Mouse (Mus musculus) ES-E14 (cell line): ENCODE results near the gene Slc50a1. TPM values are rescaled to one million over a fixed set of nuclear protein-coding genes. Genes with fewer than 3 reads are reported as not detected.

ENCODE experiments used
- DNase-seq: peaks from one replicate; pipeline ENCODE4 v3.0.0-alpha.2; 2013; ENCODE audit warnings: low read depth, low spot score
- H3K27ac ChIP-seq: 2 replicates; pipeline ENCODE4 v1.5.1; 2012; ENCODE audit warnings: low read depth, mild to moderate bottlenecking, low read length, moderate library complexity, mixed read lengths; ENCODE audit not compliant: poor library complexity, insufficient read depth, severe bottlenecking
- H3K36me3 ChIP-seq: 2 replicates; pipeline ENCODE4 v1.6.1; 2012; ENCODE audit warnings: mild to moderate bottlenecking, low read length, moderate library complexity, mixed read lengths; ENCODE audit not compliant: control insufficient read depth, poor library complexity, insufficient read depth, severe bottlenecking
- H3K4me1 ChIP-seq, 2 experiments: fragments of 150-350 bp in 1 of 2; sonication (generic) in 1 of 2; 2 replicates each; pipeline ENCODE4 v1.6.1; 2012; ENCODE audit warnings: low read length in 2 of 2, mild to moderate bottlenecking in 1 of 2, mixed read lengths in 1 of 2; ENCODE audit not compliant: control insufficient read depth in 2 of 2, insufficient read depth in 2 of 2, poor library complexity in 1 of 2
- H3K4me3 ChIP-seq, 2 experiments: fragments of 150-350 bp in 1 of 2; sonication (generic) in 1 of 2; 2 replicates each; pipeline ENCODE4 v1.5.1; 2012; ENCODE audit warnings: low read length in 2 of 2, low read depth in 1 of 2, mild to moderate bottlenecking in 1 of 2, mixed read lengths in 1 of 2; ENCODE audit not compliant: insufficient read depth in 1 of 2, poor library complexity in 1 of 2, severe bottlenecking in 1 of 2
- H3K9ac ChIP-seq: 2 replicates; pipeline ENCODE4 v1.6.1; 2012; ENCODE audit warnings: low read depth, mild to moderate bottlenecking, low read length, mixed read lengths; ENCODE audit not compliant: poor library complexity, insufficient read depth, severe bottlenecking
- H3K9me3 ChIP-seq: fragments of 150-350 bp; sonication (generic); 2 replicates; pipeline ENCODE4 v1.6.1; 2012; ENCODE audit warnings: low read depth, mild to moderate bottlenecking, low read length; ENCODE audit not compliant: control insufficient read depth, insufficient read depth
- CHD2 ChIP-seq: IDR thresholded peaks from 2 replicates; pipeline ENCODE4 v1.6.1; 2014; ENCODE audit warnings: mild to moderate bottlenecking, low read depth, low read length, inconsistent platforms
- HCFC1 ChIP-seq: IDR thresholded peaks from 2 replicates; pipeline ENCODE4 v1.6.1; 2012; ENCODE audit warnings: low read length, inconsistent platforms, borderline replicate concordance; ENCODE audit not compliant: insufficient read depth
- MAFK ChIP-seq: IDR thresholded peaks from 2 replicates; pipeline ENCODE4 v1.6.1; 2014; ENCODE audit warnings: mild to moderate bottlenecking, low read depth, low read length, inconsistent platforms; ENCODE audit not compliant: insufficient read depth
- ZC3H11A ChIP-seq: IDR thresholded peaks from 2 replicates; pipeline ENCODE4 v1.6.1; 2012; ENCODE audit warnings: low read depth, mild to moderate bottlenecking, inconsistent platforms, low read length, borderline replicate concordance
- ZNF384 ChIP-seq: IDR thresholded peaks from 2 replicates; pipeline ENCODE4 v1.6.1; 2012; ENCODE audit warnings: low read depth, low read length, inconsistent platforms
- in situ Hi-C, 2 experiments: fragments of 600-800 bp; cut with MboI; formaldehyde crosslinking; loops; one replicate each; pipeline ENCODE4 v1.15.1; 2025; ENCODE audit warnings: low sequenced_read_pairs in 2 of 2, inconsistent platforms in 1 of 2; ENCODE audit not compliant: unreplicated experiment in 2 of 2
- total RNA-seq: library from RNA; depleted of rRNA; stranded (reverse); fragments of 300-350 nt; gene quantifications from 2 replicates; pipeline ENCODE4 v1.2.3, GENCODE M21; 2012

The Slc50a1 gene
- total RNA-seq, 1 experiment, result 17.0 TPM

GRCm38 (mm10) chr3:89280606-89281511 lies 10.5 kb upstream of the Slc50a1 start, which contains the start of gene Efna1:
Gene Efna1, minus strand, starts transcription at chr3:89281142.
- peaks cover 0 to 23% of the 10 kb centered on the region in 2 experiments; a peak in 3 of 4 replicates for H3K4me1 ChIP-seq

GRCm38 (mm10) chr3:89280050-89280605 lies 9.8 kb upstream of the Slc50a1 start:
- TF ChIP-seq ZC3H11A (no peak), ZNF384 (no peak)
- Histone ChIP-seq H3K9ac (peak overlapping the region; percentile 51; the same call in 1 of the 2 replicates), H3K4me3 (peak overlapping the region; percentile 59 to 74), H3K27ac (no peak overlapping the region), H3K36me3 (no peaks in the 10 kb centered on the region), H3K9me3 (no peaks in the 10 kb centered on the region), H3K4me1 (peaks cover 0 to 17% of the 10 kb centered on the region in 2 experiments; a peak in 1 of 4 replicates)
- no peak for DNase-seq
- in situ Hi-C loops, result no loop called here

More at GRCm38 (mm10) chr3:89280606-89281511, 10.5 kb upstream of the Slc50a1 start, which contains the start of gene Efna1:
- H3K4me3 ChIP-seq, result peak within 1 kb of the TSS; percentile 59 to 74
- peak within 1 kb of the TSS; percentile 51 for H3K9ac ChIP-seq
- in situ Hi-C loops, result no loop called here
- no peaks in the 10 kb centered on the region for H3K9me3 ChIP-seq
- no peak for TF ChIP-seq MAFK
- no peak for TF ChIP-seq ZC3H11A
- no peak for TF ChIP-seq ZNF384
- no peak for TF ChIP-seq CHD2
- TF ChIP-seq HCFC1, result no peak
- no peak within 1 kb of the TSS for H3K27ac ChIP-seq
- DNase-seq, result no peak
- H3K36me3 ChIP-seq, result no peaks in the 10 kb centered on the region

- TF ChIP-seq HCFC1 (no peak), ZC3H11A (no peak), MAFK (no peak), ZNF384 (no peak), CHD2 (no peak)
- in situ Hi-C loops, result no loop called here
- no peaks in the 10 kb centered on the region for H3K9me3 ChIP-seq
These were observed 9.0 kb upstream of the Slc50a1 start for GRCm38 (mm10) chr3:89279153-89279890.

GRCm38 (mm10) chr3:89278643-89279042 lies 8.3 kb upstream of the Slc50a1 start:
- Histone ChIP-seq H3K27ac (no peak overlapping the region), H3K9me3 (no peaks in the 10 kb centered on the region), H3K4me3 (peak overlapping the region; percentile 59 to 74; a peak in 3 of 4 replicates), H3K9ac (no peak overlapping the region), H3K36me3 (peaks cover 2% of the 10 kb centered on the region; the same call in 1 of the 2 replicates), H3K4me1 (peaks cover 0 to 17% of the 10 kb centered on the region in 2 experiments; a peak in 1 of 4 replicates)
- no peak for DNase-seq
- no peak for TF ChIP-seq ZC3H11A
- no peak for TF ChIP-seq CHD2
- TF ChIP-seq ZNF384, result no peak
- TF ChIP-seq MAFK, result no peak
- TF ChIP-seq HCFC1, result no peak
- in situ Hi-C loops, result no loop called here

More at GRCm38 (mm10) chr3:89279153-89279890, 9.0 kb upstream of the Slc50a1 start:
- peaks cover 0 to 17% of the 10 kb centered on the region in 2 experiments; a peak in 1 of 4 replicates for H3K4me1 ChIP-seq
- peak; percentile 65 for DNase-seq
- no peak overlapping the region for H3K27ac ChIP-seq
- peaks cover 2% of the 10 kb centered on the region; the same call in 1 of the 2 replicates for H3K36me3 ChIP-seq
- H3K9ac ChIP-seq, result peak overlapping the region; percentile 46; the same call in 1 of the 2 replicates
- peak overlapping the region; percentile 59 to 74 for H3K4me3 ChIP-seq
